Mouse (Mus musculus) liver, embryonic 12.5 days (tissue): ENCODE measurements around the gene Mrpl38. TPM values are rescaled to one million over a fixed set of nuclear protein-coding genes. Genes with fewer than 3 reads are reported as not detected.

ENCODE experiments used
- ATAC-seq: fragments of 200-750 bp; cut with Nextera tagmentation; 2 replicates; pipeline ENCODE4 v1.8.0; 2017; ENCODE audit warnings: moderate number of reproducible peaks, mild to moderate bottlenecking, moderate library complexity
- H3K27ac ChIP-seq: fragments of 300-500 bp; sonication (generic); 2 replicates; pipeline ENCODE4 v1.5.1; 2016; ENCODE audit warnings: mild to moderate bottlenecking
- H3K27me3 ChIP-seq: fragments of 300-500 bp; sonication (generic); replicated peaks from 2 replicates; pipeline ENCODE4 v1.6.1; 2016; ENCODE audit warnings: mild to moderate bottlenecking, moderate library complexity
- H3K36me3 ChIP-seq: fragments of 300-500 bp; sonication (generic); 2 replicates; pipeline ENCODE4 v1.6.1; 2016; ENCODE audit warnings: mild to moderate bottlenecking, moderate library complexity
- H3K4me1 ChIP-seq: fragments of 300-500 bp; sonication (generic); 2 replicates; pipeline ENCODE4 v1.6.1; 2016
- H3K4me2 ChIP-seq: fragments of 300-500 bp; sonication (generic); 2 replicates; pipeline ENCODE4 v1.6.1; 2016; ENCODE audit warnings: mild to moderate bottlenecking, moderate library complexity
- H3K4me3 ChIP-seq: fragments of 300-500 bp; sonication (generic); 2 replicates; pipeline ENCODE4 v1.5.1; 2016; ENCODE audit warnings: mild to moderate bottlenecking, moderate library complexity
- H3K9ac ChIP-seq: fragments of 300-500 bp; sonication (generic); 2 replicates; pipeline ENCODE4 v1.6.1; 2016; ENCODE audit warnings: mild to moderate bottlenecking, moderate library complexity
- H3K9me3 ChIP-seq: fragments of 300-500 bp; sonication (generic); replicated peaks from 2 replicates; pipeline ENCODE4 v1.6.1; 2016; ENCODE audit warnings: mild to moderate bottlenecking, moderate library complexity
- WGBS: fragments of 180-500 bp; shearing (Covaris S2); methylation state at CpG from one replicate; pipeline ENCODE4 v1.1.7; 2016; ENCODE audit not compliant: insufficient replicate concordance; 5-methylcytosine and 5-hydroxymethylcytosine counted together
- polyA plus RNA-seq: library from polyadenylated mRNA; unstranded; fragments of >200 nt; fragmentation: Nextera tagmentation; extraction: Ambion mirVana; gene quantifications from 2 replicates; pipeline ENCODE4 v1.2.1, GENCODE M21; 2016

The Mrpl38 gene
- polyA plus RNA-seq, 1 experiment from 2014 or later, result 81.5 TPM

- Histone ChIP-seq H3K36me3 (peaks cover 40% of the 10 kb centered on the region), H3K27me3 (no peaks in the 10 kb centered on the region), H3K4me3 (peak overlapping the region; percentile 89), H3K4me2 (peak overlapping the region; percentile 83), H3K27ac (peak overlapping the region; percentile 76), H3K4me1 (peaks cover 48% of the 10 kb centered on the region), H3K9me3 (no peaks in the 10 kb centered on the region), H3K9ac (peak overlapping the region; percentile 87)
- WGBS, result 1% methylated on average over 20 of the region's 20 CpGs
- no peak for ATAC-seq
These were observed 586 bp downstream of the Mrpl38 start for GRCm38 (mm10) chr11:116138096-116138467.

GRCm38 (mm10) chr11:116134171-116134570, 4.5 kb downstream of the Mrpl38 start:
- no peak overlapping the region for H3K9ac ChIP-seq
- no peak overlapping the region for H3K27ac ChIP-seq
- no peak for ATAC-seq
- no peak overlapping the region for H3K4me3 ChIP-seq
- peaks cover 47% of the 10 kb centered on the region for H3K4me1 ChIP-seq
- no peak overlapping the region for H3K4me2 ChIP-seq
- WGBS, result 83% methylated on average over 10 of the region's 10 CpGs
- H3K36me3 ChIP-seq, result peaks cover 55% of the 10 kb centered on the region
- no peaks in the 10 kb centered on the region for H3K9me3 ChIP-seq
- no peaks in the 10 kb centered on the region for H3K27me3 ChIP-seq

DNA sequence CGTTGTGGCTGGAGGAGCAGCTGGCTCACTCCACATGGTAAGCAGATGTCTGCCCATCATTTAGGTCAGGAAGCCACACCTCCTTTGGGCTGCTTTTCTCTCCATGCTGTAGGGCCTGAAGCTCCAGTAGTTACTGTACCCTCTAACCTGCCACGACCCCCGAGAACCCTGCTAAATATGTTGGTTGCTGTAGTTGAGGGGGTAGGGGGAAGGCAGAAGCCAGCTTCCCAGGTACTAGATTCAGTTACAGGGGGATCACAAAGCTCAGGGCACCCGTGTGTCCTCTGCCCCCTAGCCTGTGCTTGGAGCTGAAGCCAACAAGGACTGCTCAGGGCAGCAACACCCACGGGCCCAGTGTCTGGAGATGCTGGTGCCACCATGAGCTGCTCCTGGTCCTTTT, 5.2 kb downstream of the Mrpl38 start:
- Histone ChIP-seq H3K4me2 (no peak overlapping the region), H3K4me3 (no peak overlapping the region), H3K27me3 (no peaks in the 10 kb centered on the region), H3K9ac (no peak overlapping the region), H3K4me1 (peaks cover 44% of the 10 kb centered on the region), H3K9me3 (no peaks in the 10 kb centered on the region), H3K36me3 (peaks cover 55% of the 10 kb centered on the region), H3K27ac (no peak overlapping the region)
- WGBS, result 64% methylated on average over 5 of the region's 5 CpGs
- ATAC-seq, result no peak

- no peak for ATAC-seq
- Histone ChIP-seq H3K4me2 (no peak overlapping the region), H3K4me1 (peaks cover 44% of the 10 kb centered on the region), H3K27ac (no peak overlapping the region), H3K9ac (no peak overlapping the region), H3K36me3 (peaks cover 55% of the 10 kb centered on the region), H3K9me3 (no peaks in the 10 kb centered on the region), H3K4me3 (no peak overlapping the region), H3K27me3 (no peaks in the 10 kb centered on the region)
- 85% methylated on average over 16 of the region's 16 CpGs for WGBS
These were observed 6.0 kb downstream of the Mrpl38 start for GRCm38 (mm10) chr11:116132366-116133333.

DNA sequence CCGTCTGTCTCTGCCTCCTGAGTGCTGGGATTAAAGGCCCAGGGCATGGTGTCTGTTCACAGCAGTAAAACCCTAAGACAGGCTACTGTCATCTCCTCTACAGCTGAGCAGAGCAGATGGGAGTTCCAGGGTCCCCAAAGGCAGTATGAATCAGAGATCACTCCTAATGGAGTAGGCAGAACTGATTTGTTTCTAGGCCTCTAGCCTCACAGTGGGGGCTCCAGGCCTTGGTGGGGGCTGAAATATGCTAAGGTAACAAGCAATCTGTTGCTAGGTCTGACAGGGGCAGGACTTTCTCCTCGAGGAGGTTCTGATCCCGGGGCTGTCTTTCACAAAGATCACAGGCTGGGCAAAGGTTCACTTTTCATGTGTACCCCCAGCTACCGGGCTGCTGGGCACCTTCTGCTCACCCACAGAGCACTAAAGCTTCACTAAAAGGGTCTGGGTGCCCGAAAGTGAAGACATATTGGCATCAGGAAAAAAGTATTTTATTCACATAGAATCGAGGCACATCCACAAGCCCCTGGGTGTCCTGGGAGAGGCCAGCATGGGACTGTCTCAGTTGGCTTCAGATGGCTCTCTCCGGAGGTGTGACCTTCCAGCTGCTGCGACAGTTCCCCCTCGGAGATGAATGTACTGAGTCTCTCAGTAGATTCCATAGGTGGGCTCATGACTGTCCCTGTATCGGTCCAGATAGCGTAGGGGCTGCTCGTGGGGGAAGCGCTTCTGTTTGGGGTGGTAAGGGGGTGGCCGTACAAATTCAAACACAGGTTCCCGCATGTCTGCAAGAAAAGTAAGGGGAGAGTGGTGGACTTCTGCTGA, 7.1 kb downstream of the Mrpl38 start:
- peak overlapping the region; percentile 63 for H3K4me3 ChIP-seq
- no peaks in the 10 kb centered on the region for H3K9me3 ChIP-seq
- 0 out of 2 replicates have a peak overlapping the region, but pooled peaks have one; percentile 73 for H3K27ac ChIP-seq
- H3K4me2 ChIP-seq, result peak overlapping the region; percentile 85
- peaks cover 44% of the 10 kb centered on the region for H3K4me1 ChIP-seq
- H3K36me3 ChIP-seq, result peaks cover 51% of the 10 kb centered on the region
- no peaks in the 10 kb centered on the region for H3K27me3 ChIP-seq
- 75% methylated on average over 15 of the region's 15 CpGs for WGBS
- ATAC-seq, result no peak
- H3K9ac ChIP-seq, result peak overlapping the region; percentile 72

GRCm38 (mm10) chr11:116130488-116131205, 8.0 kb downstream of the Mrpl38 start, which contains the start of gene Trim65:
TSS of gene Trim65 (minus strand) at chr11:116131128.
- ATAC-seq, result peak; percentile 73
- peaks cover 51% of the 10 kb centered on the region for H3K36me3 ChIP-seq
- peak within 1 kb of the TSS; percentile 63 for H3K4me3 ChIP-seq
- peaks cover 40% of the 10 kb centered on the region for H3K4me1 ChIP-seq
- no peaks in the 10 kb centered on the region for H3K9me3 ChIP-seq
- H3K27ac ChIP-seq, result peak within 1 kb of the TSS; percentile 73
- under 1% methylated on average over 69 of the region's 69 CpGs for WGBS
- peak within 1 kb of the TSS; percentile 72 for H3K9ac ChIP-seq
- H3K4me2 ChIP-seq, result peak within 1 kb of the TSS; percentile 85
- no peaks in the 10 kb centered on the region for H3K27me3 ChIP-seq

GRCm38 (mm10) chr11:116129993-116130487, 8.6 kb downstream of the Mrpl38 start:
- Histone ChIP-seq H3K4me2 (peak overlapping the region; percentile 85), H3K4me3 (peak overlapping the region; percentile 63), H3K36me3 (peaks cover 50% of the 10 kb centered on the region), H3K4me1 (peaks cover 40% of the 10 kb centered on the region), H3K27ac (peak overlapping the region; percentile 73), H3K9ac (peak overlapping the region; percentile 72), H3K9me3 (no peaks in the 10 kb centered on the region), H3K27me3 (no peaks in the 10 kb centered on the region)
- 0 out of 2 replicates have a peak, but pooled peaks have one; percentile 10 for ATAC-seq
- 29% methylated on average over 8 of the region's 8 CpGs for WGBS

DNA sequence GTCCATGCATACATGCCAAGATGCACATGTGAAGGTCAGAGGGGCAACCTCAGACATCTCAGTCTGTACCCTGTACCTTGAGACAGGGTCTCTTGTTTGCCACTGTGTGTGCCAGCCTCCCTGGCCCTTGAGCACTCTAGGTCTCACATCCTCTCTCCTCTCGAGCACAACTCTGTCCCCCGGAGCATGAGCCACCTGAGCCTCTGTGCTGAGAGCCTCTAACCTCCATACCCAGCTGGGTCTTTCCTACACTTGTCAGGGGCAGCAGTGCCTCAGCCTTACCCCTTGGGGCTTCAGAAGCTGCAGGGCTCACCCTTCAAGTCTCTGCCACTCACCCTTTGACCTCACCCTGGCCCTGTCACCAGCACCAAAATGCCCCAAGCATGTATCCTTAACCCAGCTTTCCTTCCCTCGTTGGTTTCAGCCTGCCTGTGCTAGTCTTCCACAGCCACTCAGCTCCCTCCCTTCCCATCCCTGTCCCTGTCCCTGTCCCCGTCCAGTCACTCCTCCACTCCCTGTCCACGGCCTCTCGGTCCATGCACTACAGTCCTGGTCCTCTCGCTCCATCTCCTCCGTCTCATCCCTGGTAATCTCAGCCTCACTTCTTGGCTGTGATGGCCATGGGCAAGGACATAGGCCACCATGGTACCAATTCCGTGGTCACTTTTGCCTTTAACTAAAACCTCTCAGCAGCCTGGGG, 9.4 kb downstream of the Mrpl38 start:
- Histone ChIP-seq H3K9me3 (no peaks in the 10 kb centered on the region), H3K4me1 (peaks cover 40% of the 10 kb centered on the region), H3K27ac (no peak overlapping the region), H3K9ac (no peak overlapping the region), H3K4me2 (peak overlapping the region; percentile 85), H3K36me3 (peaks cover 45% of the 10 kb centered on the region), H3K27me3 (no peaks in the 10 kb centered on the region), H3K4me3 (no peak overlapping the region)
- WGBS, result 78% methylated on average over 9 of the region's 9 CpGs
- ATAC-seq, result no peak

DNA sequence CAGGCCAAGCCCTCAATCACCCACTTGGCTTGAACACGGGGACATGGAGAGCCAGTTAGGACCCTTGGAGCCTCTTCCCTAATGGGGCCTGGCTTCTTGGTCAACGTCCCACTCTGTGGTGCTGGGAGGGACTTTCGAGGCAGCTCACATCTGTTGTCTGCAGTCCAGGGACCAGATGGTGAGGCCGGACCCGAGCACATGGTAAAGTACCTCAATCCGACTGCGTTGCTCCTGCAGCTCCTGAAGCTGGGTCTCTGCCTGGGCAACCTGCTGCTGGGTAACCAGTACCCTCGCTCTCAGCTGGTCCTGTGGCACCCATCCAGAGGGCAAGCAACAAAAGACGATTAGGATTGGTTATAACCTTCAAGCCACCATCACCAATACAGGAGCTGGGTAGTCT, 10.7 kb downstream of the Mrpl38 start:
- no peaks in the 10 kb centered on the region for H3K27me3 ChIP-seq
- H3K4me2 ChIP-seq, result no peak overlapping the region
- H3K9me3 ChIP-seq, result no peaks in the 10 kb centered on the region
- WGBS, result 79% methylated on average over 9 of the region's 9 CpGs
- no peak overlapping the region for H3K4me3 ChIP-seq
- no peak for ATAC-seq
- H3K27ac ChIP-seq, result 0 out of 2 replicates have a peak overlapping the region, but pooled peaks have one; percentile 21
- peaks cover 40% of the 10 kb centered on the region for H3K4me1 ChIP-seq
- H3K36me3 ChIP-seq, result peaks cover 43% of the 10 kb centered on the region
- H3K9ac ChIP-seq, result no peak overlapping the region

DNA sequence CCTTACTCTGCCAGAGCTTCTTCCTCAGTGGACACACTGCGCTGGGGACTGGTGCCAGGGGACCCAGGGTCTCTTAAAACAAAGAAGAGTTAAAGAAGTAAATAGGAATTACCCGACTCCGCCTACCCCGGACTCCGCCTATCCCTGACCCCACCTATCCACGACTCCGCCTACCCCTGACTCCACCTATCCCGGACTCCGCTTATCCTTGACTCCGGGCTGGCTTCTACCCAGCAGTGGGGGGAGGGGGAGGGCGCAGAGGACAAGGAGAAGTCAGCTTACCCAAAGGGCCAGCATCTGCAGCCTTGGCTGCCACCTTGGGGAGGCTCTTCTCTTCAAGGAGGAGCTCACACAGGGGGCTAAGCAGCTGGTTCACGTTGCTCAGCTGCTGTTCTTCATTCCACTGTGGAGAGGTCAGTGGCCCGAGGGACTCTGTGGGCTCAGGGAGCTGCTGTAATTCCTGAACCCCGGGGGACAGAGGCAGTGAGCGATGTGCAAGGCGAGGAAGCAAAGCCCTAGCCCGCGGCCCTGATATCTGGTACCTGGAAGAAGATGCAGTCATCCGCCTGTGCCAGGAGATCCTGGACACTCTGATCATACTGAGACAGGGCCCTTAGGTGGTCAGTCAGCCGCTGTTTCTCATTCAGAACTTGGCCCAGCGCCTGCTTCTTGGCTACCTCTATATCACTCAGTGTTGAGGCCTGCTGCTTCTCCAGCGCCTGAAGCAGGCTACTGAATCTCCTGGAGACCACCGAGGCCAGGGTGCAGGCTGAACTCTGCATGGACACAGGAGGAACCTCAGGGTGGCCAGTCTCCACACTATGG, 11.3 kb downstream of the Mrpl38 start, which contains the start of gene Trim47:
Trim47 (minus strand) TSS at position 55 of the 825 bp plus-strand sequence.
- 55% methylated on average over 23 of the region's 23 CpGs for WGBS
- H3K36me3 ChIP-seq, result peaks cover 42% of the 10 kb centered on the region
- no peaks in the 10 kb centered on the region for H3K27me3 ChIP-seq
- H3K4me3 ChIP-seq, result no peak within 1 kb of the TSS
- no peaks in the 10 kb centered on the region for H3K9me3 ChIP-seq
- H3K9ac ChIP-seq, result no peak within 1 kb of the TSS
- ATAC-seq, result 0 out of 2 replicates have a peak, but pooled peaks have one; percentile 30
- peak within 1 kb of the TSS; percentile 43 for H3K4me2 ChIP-seq
- H3K4me1 ChIP-seq, result peaks cover 40% of the 10 kb centered on the region
- H3K27ac ChIP-seq, result 0 out of 2 replicates have a peak within 1 kb of the TSS, but pooled peaks have one; percentile 21
